Mouse (Mus musculus) heart, postnatal 0 days (tissue): Measurements from ENCODE around the gene Acadvl. TPM values are rescaled to one million over a fixed set of nuclear protein-coding genes. Genes with fewer than 3 reads are reported as not detected.
A peak's percentile ranks its signal among the peaks of the same experiment; 100 is the strongest.

Experiments used
- ATAC-seq: fragments of 200-750 bp; cut with Nextera tagmentation; 2 replicates; pipeline ENCODE4 v1.8.0; 2017; ENCODE audit warnings: low read depth, moderate number of reproducible peaks, moderate library complexity; ENCODE audit not compliant: insufficient read depth
- DNase-seq: peaks from one replicate; pipeline ENCODE4 v3.0.0-alpha.2; 2016; ENCODE audit warnings: low spot score
- H3K27ac ChIP-seq: fragments of 300-500 bp; sonication (generic); 2 replicates; pipeline ENCODE4 v1.5.1; 2014; ENCODE audit warnings: low read depth, mild to moderate bottlenecking
- H3K27me3 ChIP-seq: fragments of 300-500 bp; sonication (generic); 2 replicates; pipeline ENCODE4 v1.6.1; 2014; ENCODE audit warnings: low read length, mixed read lengths; ENCODE audit not compliant: control insufficient read depth, insufficient read depth
- H3K36me3 ChIP-seq: fragments of 300-500 bp; sonication (generic); replicated peaks from 2 replicates; pipeline ENCODE4 v1.6.1; 2014; ENCODE audit warnings: low read length, mixed read lengths; ENCODE audit not compliant: control insufficient read depth, insufficient read depth
- H3K4me1 ChIP-seq: fragments of 300-500 bp; sonication (generic); 2 replicates; pipeline ENCODE4 v1.6.1; 2014; ENCODE audit warnings: antibody characterized with exemption; ENCODE audit not compliant: control insufficient read depth, insufficient read depth
- H3K4me2 ChIP-seq: fragments of 300-500 bp; sonication (generic); 2 replicates; pipeline ENCODE4 v1.6.1; 2014; ENCODE audit warnings: low read depth, mild to moderate bottlenecking, low read length, moderate library complexity
- H3K4me3 ChIP-seq: fragments of 300-500 bp; sonication (generic); 2 replicates; pipeline ENCODE4 v1.5.1; 2014; ENCODE audit warnings: low read depth, low read length
- H3K9ac ChIP-seq: fragments of 300-500 bp; sonication (generic); replicated peaks from 2 replicates; pipeline ENCODE4 v1.6.1; 2014; ENCODE audit warnings: low read depth, low read length, mixed read lengths
- H3K9me3 ChIP-seq: fragments of 300-500 bp; sonication (generic); replicated peaks from 2 replicates; pipeline ENCODE4 v1.6.1; 2016; ENCODE audit warnings: low read length; ENCODE audit not compliant: control insufficient read depth
- CTCF ChIP-seq: IDR thresholded peaks from 2 replicates; pipeline ENCODE4 v1.5.1; 2016; ENCODE audit warnings: antibody characterized with exemption, control low read depth, low read depth
- EP300 ChIP-seq: IDR thresholded peaks from 2 replicates; pipeline ENCODE4 v1.6.1; 2016; ENCODE audit warnings: antibody characterized with exemption, low read depth
- WGBS: fragments of 180-500 bp; shearing (Covaris S2); extraction: QIAGEN DNeasy Blood & Tissue Kit; methylation state at CpG from one replicate; pipeline ENCODE4 v1.1.7; 2014; 5-methylcytosine and 5-hydroxymethylcytosine counted together
- polyA plus RNA-seq: library from polyadenylated mRNA; unstranded; fragments of >200 nt; fragmentation: Nextera tagmentation; extraction: Ambion mirVana; gene quantifications from 2 replicates; pipeline ENCODE4 v1.2.1, GENCODE M21; 2015
- total RNA-seq: library from RNA; depleted of rRNA; stranded (reverse); fragments of >200 nt; gene quantifications from 2 replicates; pipeline ENCODE4 v1.2.3, GENCODE M21; 2014; ENCODE audit warnings: low replicate concordance

Gene Acadvl
- total and polyA plus RNA-seq, 2 experiments from 2014 or later = 469 to 815 TPM

DNA sequence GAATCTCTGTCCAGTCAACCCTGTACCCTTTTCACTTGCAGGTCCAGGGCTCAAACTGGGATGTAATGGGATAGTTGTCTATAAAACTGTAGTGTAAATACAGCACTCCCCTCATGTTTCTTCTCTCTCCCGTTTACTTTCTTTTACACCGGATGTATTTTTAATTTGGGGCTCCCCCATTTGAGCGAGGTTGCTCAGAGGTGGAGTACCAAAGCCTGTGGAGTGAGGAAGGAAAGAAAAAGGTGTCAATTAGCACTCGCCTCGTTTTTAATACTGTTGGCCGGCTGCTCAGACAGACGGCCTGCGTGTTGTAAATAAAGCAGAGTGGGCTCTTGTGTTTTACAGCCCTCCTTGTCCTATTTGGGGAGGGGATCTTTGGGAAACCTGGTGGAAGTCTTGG lies 15.5 kb downstream of the Acadvl start:
- H3K27me3 ChIP-seq = no peaks in the 10 kb centered on the region
- ATAC-seq (no peak), DNase-seq (no peak)
- peaks cover 11% of the 10 kb centered on the region for H3K4me1 ChIP-seq
- WGBS = 89% methylated on average over 8 of the region's 8 CpGs
- no peak overlapping the region for H3K9ac ChIP-seq
- TF ChIP-seq EP300 (no peak), CTCF (no peak)
- H3K4me3 ChIP-seq = no peak overlapping the region
- H3K27ac ChIP-seq = no peak overlapping the region
- no peak overlapping the region for H3K4me2 ChIP-seq
- H3K9me3 ChIP-seq = no peaks in the 10 kb centered on the region
- peaks cover 27% of the 10 kb centered on the region for H3K36me3 ChIP-seq

DNA sequence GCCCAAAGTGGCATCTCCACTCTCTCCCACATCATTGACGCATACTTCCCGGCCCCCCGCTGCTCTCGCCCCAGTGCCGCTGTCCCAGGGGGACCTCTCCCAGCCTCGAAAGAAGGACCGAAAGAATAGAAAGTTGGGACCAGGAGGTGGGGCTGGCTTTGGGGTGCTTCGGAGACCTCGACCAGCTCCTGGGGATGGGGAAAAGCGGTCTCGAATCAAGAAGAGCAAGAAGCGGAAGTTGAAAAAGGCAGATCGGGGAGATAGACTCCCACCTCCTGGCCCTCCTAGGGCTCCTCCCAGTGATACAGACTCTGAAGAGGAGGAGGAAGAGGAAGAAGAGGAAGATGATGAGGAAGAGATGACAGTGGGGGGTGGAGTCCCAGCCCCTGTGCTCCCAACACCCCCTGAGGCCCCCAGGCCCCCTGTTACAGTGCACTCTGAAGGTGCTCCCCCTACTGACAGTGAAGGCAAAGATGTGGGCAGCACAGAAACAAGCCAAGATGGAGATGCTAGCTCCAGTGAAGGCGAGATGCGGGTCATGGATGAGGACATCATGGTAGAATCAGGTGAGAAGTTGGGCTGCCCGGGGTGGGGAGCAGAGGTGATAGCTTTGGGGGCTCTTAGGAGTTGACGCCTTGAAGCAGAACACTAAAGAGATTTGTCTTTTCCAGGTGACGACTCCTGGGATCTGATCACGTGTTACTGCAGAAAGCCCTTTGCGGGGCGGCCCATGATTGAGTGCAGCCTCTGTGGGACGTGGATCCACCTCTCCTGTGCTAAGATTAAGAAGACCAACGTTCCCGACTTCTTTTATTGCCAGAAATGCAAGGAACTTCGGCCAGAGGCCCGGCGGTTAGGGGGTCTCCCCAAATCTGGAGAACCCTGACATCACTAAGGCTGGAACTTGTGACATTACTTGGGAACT lies 16.4 kb downstream of the Acadvl start:
- no peak overlapping the region for H3K27ac ChIP-seq
- no peaks in the 10 kb centered on the region for H3K27me3 ChIP-seq
- H3K4me1 ChIP-seq = peaks cover 9% of the 10 kb centered on the region
- ATAC-seq = no peak
- no peak overlapping the region for H3K9ac ChIP-seq
- H3K36me3 ChIP-seq = peaks cover 35% of the 10 kb centered on the region
- H3K9me3 ChIP-seq = no peaks in the 10 kb centered on the region
- 88% methylated on average over 27 of the region's 27 CpGs for WGBS
- TF ChIP-seq CTCF (peak; percentile 26; the same call in 1 of the 2 replicates), EP300 (no peak)
- H3K4me3 ChIP-seq = no peak overlapping the region
- no peak overlapping the region for H3K4me2 ChIP-seq
- no peak for DNase-seq

DNA sequence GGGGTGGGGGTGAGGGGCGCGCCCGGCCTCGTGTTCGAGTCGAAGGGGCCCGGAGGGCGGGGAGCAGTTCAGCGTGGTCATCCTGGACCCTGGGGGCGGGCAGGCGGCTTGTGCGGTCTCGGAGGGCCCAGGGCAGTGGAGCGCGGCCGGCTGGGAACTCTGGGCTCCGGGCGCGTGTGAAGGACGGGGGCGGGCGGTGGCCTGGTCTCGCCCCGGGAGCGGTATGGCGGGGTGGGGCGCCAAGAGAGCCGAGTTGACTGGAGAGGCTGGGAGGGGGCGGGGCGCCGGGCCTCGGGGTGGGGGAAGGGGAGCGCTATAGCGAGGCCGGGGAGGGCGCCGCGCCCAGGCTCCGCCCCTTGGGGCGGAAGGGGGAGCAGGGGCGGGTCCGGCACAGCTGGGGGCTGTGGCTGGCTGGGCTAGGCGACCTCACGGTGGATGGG lies 18.1 kb downstream of the Acadvl start:
- Histone ChIP-seq H3K4me3 (peak overlapping the region; percentile 96), H3K4me1 (peaks cover 17% of the 10 kb centered on the region), H3K9ac (peak overlapping the region; percentile 95), H3K27ac (peak overlapping the region; percentile 97), H3K27me3 (no peaks in the 10 kb centered on the region), H3K9me3 (no peaks in the 10 kb centered on the region), H3K4me2 (peak overlapping the region; percentile 82), H3K36me3 (peaks cover 39% of the 10 kb centered on the region)
- WGBS = 1% methylated on average over 42 of the region's 44 CpGs
- peak; percentile 78 for DNase-seq
- TF ChIP-seq CTCF (no peak), EP300 (no peak)
- ATAC-seq = peak; percentile 53

DNA sequence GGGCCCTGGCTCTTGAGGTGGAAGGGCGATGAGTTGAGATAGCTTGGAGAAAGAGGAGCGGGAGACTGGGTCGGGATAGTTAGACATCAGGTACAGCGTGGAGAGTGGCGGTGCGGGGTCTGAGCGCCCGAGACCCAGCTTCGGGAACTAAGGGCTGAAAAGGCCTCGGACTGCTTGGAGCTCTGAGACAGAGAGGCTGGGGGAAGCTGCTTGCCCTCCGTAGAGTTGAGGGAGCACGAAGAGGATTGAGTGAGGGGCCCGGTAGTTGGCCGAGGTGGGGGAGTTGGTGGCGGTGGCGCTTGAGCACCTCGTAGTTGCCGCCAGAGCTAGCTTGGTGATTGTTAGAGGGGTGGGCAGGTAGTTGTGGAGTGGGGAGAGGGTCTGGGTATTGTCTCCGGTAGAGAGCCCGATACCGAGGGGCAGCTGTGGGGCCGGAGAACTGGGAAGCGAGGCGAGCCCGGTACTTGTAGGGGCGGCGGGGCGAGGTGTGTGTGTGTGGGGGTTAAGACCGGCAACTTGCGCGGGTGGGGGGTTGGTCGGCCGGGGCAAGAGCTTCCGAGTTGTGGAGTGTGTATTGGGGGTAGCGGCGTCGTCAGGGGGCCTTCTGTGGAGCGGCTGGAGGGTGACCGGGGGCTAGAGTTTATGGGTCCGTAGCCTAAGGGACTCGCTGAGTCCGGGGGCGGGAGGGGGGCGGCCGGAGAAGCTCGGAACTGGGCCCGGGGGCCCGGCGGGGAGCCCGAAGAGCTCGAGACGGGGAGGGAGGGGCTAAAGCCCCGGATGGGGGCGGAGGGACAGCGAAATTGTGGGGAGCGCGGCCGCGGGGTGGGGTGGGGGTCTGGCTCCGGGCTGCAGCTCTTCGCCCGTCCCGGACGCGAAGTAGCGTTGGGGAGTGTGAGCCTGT lies 18.8 kb downstream of the Acadvl start:
- DNase-seq (peak; percentile 27), ATAC-seq (peak; percentile 0)
- TF ChIP-seq EP300 = no peak
- TF ChIP-seq CTCF = no peak
- Histone ChIP-seq H3K9ac (peak overlapping the region; percentile 95), H3K36me3 (peaks cover 37% of the 10 kb centered on the region), H3K4me2 (peak overlapping the region; percentile 82), H3K27ac (peak overlapping the region; percentile 97), H3K4me1 (peaks cover 13% of the 10 kb centered on the region), H3K4me3 (peak overlapping the region; percentile 96), H3K9me3 (no peaks in the 10 kb centered on the region), H3K27me3 (no peaks in the 10 kb centered on the region)
- under 1% methylated on average over 62 of the region's 66 CpGs for WGBS

DNA sequence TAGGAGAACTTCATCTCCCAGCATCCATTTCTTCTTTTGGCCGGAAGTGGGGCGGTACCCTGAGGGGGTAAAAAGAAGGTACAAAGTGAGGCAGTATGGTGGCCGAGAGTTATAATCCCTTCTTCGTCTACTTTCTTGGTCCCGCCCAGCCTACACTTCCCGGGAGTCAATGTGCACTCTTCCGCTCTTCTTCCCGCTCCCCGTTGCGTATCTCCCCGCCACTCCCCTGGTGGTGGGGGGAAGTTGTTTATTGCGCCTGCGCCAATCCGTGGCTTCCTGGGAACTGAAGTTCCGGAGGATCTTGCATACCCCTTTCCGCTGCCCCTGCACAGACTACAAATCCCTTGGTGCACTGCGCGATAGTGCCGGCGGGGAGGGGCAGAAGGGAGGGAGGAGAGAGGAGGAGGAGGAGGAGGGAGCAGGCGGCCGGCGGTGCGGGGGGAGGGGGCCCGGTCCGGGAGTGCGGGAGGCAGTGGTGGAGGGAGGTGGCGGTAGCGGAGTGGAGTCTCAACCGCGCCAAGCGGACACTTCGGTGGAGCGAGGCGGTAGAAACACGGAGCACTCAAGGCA lies 19.7 kb downstream of the Acadvl start, which contains the start of gene Phf23:
TSS of gene Phf23 (plus strand) at position 387 of the 570 bp plus-strand sequence.
- Histone ChIP-seq H3K4me2 (peak within 1 kb of the TSS; percentile 82), H3K4me1 (peaks cover 9% of the 10 kb centered on the region), H3K9me3 (no peaks in the 10 kb centered on the region), H3K4me3 (peak within 1 kb of the TSS; percentile 96), H3K9ac (peak within 1 kb of the TSS; percentile 95), H3K27me3 (no peaks in the 10 kb centered on the region), H3K36me3 (peaks cover 37% of the 10 kb centered on the region), H3K27ac (peak within 1 kb of the TSS; percentile 97)
- DNase-seq (peak; percentile 100), ATAC-seq (peak; percentile 76)
- TF ChIP-seq CTCF (peak; percentile 54), EP300 (peak; percentile 91)
- 2% methylated on average over 36 of the region's 36 CpGs for WGBS
